In genomic region chr14:46880935-46881334, GRCm38 (mm10) we compare ENCODE assay signal across 8 mouse cellular contexts. TPM values are rescaled to one million over a fixed set of nuclear protein-coding genes. Genes with fewer than 3 reads are reported as not detected.
A peak's percentile ranks its signal among the peaks of the same experiment; 100 is the strongest.
DNase-seq lines count a peak whose midpoint lies in the region; ATAC-seq and TF ChIP-seq lines count a peak whose summit lies in the region.

No protein-coding gene starts in this region.

- no peaks in the 10 kb centered on the region for H3K36me3 ChIP-seq in intestine, embryonic 15.5 days
- H3K36me3 ChIP-seq in limb, embryonic 13.5 days = no peaks in the 10 kb centered on the region

- H3K4me1 ChIP-seq in intestine, embryonic 15.5 days (replicated peaks) = peaks cover 15% of the 10 kb centered on the region
- H3K4me1 ChIP-seq in limb, embryonic 13.5 days = peaks cover 19% of the 10 kb centered on the region
- peaks cover 12% of the 10 kb centered on the region for H3K4me1 ChIP-seq in olfactory bulb, adult 2 months (ENCODE audit: control insufficient read depth, insufficient read depth, low read length)

- no peak for TF ChIP-seq POLR2A in olfactory bulb, adult 2 months (IDR thresholded peaks at IDR 0.05; ENCODE audit: insufficient read depth, low read depth, low read length)

- no peak overlapping the region for H3K4me3 ChIP-seq in intestine, embryonic 15.5 days (replicated peaks)
- peak overlapping the region; percentile 83 for H3K4me3 ChIP-seq in limb, embryonic 13.5 days
- H3K4me3 ChIP-seq in olfactory bulb, adult 2 months (ENCODE audit: insufficient read depth, low read depth, low read length) = no peak overlapping the region

- WGBS in intestine, embryonic 15.5 days = 9% methylated on average over 10 of the region's 10 CpGs
- 4% methylated on average over 10 of the region's 10 CpGs for WGBS in limb, embryonic 13.5 days
- 14% methylated on average over 10 of the region's 10 CpGs for WGBS in olfactory bulb, adult 2 months

- H3K9me3 ChIP-seq in intestine, embryonic 15.5 days = no peaks in the 10 kb centered on the region
- no peaks in the 10 kb centered on the region for H3K9me3 ChIP-seq in limb, embryonic 13.5 days

- peak; percentile 50 for DNase-seq in urinary bladder, postnatal 25 days (ENCODE audit: low spot score)
- no peak for DNase-seq in urinary bladder, postnatal 4 days (ENCODE audit: low spot score in 2 of 2)
- peak; percentile 38 for DNase-seq in cerebellum, adult 11-12 months
- peak; percentile 56 to 58 for DNase-seq in gastrocnemius, adult 8-10 months (ENCODE audit: low spot score in 2 of 2)
- DNase-seq in urinary bladder, postnatal 36 days (ENCODE audit: low spot score in 2 of 2) = peak; percentile 51 to 57

- peak; percentile 61 for TF ChIP-seq CTCF in olfactory bulb, adult 2 months (IDR thresholded peaks at IDR 0.05; ENCODE audit: insufficient read depth, low read depth, low read length)

- no peak for ATAC-seq in intestine, embryonic 15.5 days
- no peak for ATAC-seq in limb, embryonic 13.5 days (ENCODE audit: low FRiP score, low read depth)

- no peak overlapping the region for H3K27ac ChIP-seq in intestine, embryonic 15.5 days
- no peak overlapping the region for H3K27ac ChIP-seq in limb, embryonic 13.5 days
- H3K27ac ChIP-seq in olfactory bulb, adult 2 months (ENCODE audit: insufficient read depth, low read depth, low read length) = no peak overlapping the region

- H3K4me2 ChIP-seq in intestine, embryonic 15.5 days (replicated peaks) = peak overlapping the region; percentile 99; the same call in 1 of the 2 replicates
- peak overlapping the region; percentile 96 for H3K4me2 ChIP-seq in limb, embryonic 13.5 days (replicated peaks)

- no peak overlapping the region for H3K9ac ChIP-seq in intestine, embryonic 15.5 days
- H3K9ac ChIP-seq in limb, embryonic 13.5 days = no peak overlapping the region

- H3K27me3 ChIP-seq in intestine, embryonic 15.5 days (replicated peaks) = no peaks in the 10 kb centered on the region
- H3K27me3 ChIP-seq in limb, embryonic 13.5 days = no peaks in the 10 kb centered on the region

RNA-seq across cellular contexts. Expression of gene Samd4, which starts 1.7 kb away (rescaled TPM):
- 10 to 100 TPM; 47.4 to 69.0 (median 56.6) TPM for total RNA-seq in gastrocnemius, adult 8-10 months (2022)
- polyA plus RNA-seq in intestine, embryonic 15.5 days (2015; fragmentation: Nextera tagmentation; extraction: Ambion mirVana) = 5.2 and 5.4 TPM in 2 replicates
- 13.3 and 14.8 TPM in 2 replicates for polyA plus RNA-seq in limb, embryonic 13.5 days (2015; fragmentation: Nextera tagmentation; extraction: Ambion mirVana)
- not detected in 2 replicates for polyA plus RNA-seq in olfactory bulb, adult 2 months (2012; ENCODE audit: insufficient read depth, insufficient read length, low replicate concordance, missing spikeins)

RNA-seq across cellular contexts. Expression of gene Cgrrf1, which starts 49.0 kb away (rescaled TPM):
- total RNA-seq in gastrocnemius, adult 8-10 months (2022) = 10 to 100 TPM; 50.0 to 57.8 (median 53.9) TPM
- 21.6 and 22.7 TPM in 2 replicates for polyA plus RNA-seq in intestine, embryonic 15.5 days (2015; fragmentation: Nextera tagmentation; extraction: Ambion mirVana)
- 25.1 and 30.2 TPM in 2 replicates for polyA plus RNA-seq in limb, embryonic 13.5 days (2015; fragmentation: Nextera tagmentation; extraction: Ambion mirVana)
- polyA plus RNA-seq in olfactory bulb, adult 2 months (2012; ENCODE audit: insufficient read depth, insufficient read length, low replicate concordance, missing spikeins) = not detected in 2 replicates

RNA-seq across cellular contexts. Expression of gene Gmfb, which starts 58.9 kb away (rescaled TPM):
- total RNA-seq in gastrocnemius, adult 8-10 months (2022) = 10 to 100 TPM; 15.3 to 20.5 (median 19.2) TPM
- polyA plus RNA-seq in intestine, embryonic 15.5 days (2015; fragmentation: Nextera tagmentation; extraction: Ambion mirVana) = 48.7 and 55.4 TPM in 2 replicates
- 76.4 and 82.7 TPM in 2 replicates for polyA plus RNA-seq in limb, embryonic 13.5 days (2015; fragmentation: Nextera tagmentation; extraction: Ambion mirVana)
- polyA plus RNA-seq in olfactory bulb, adult 2 months (2012; ENCODE audit: insufficient read depth, insufficient read length, low replicate concordance, missing spikeins) = 72.9 TPM in 1 of 2 replicates, not detected in the other

Comparison
In these comparisons a context has a peak if more than half of its experiments do, and no peak if none do; other contexts are left out.
1. DNase-seq: peak in urinary bladder, postnatal 25 days (single experiment), cerebellum, adult 11-12 months (single experiment), gastrocnemius, adult 8-10 months (2 of 2) and urinary bladder, postnatal 36 days (2 of 2); none in urinary bladder, postnatal 4 days (0 of 2).
2. RNA of gene Cgrrf1, which starts 49.0 kb away (polyA plus RNA-seq): 25.1 to 30.2 TPM in limb, embryonic 13.5 days and 21.6 to 22.7 TPM in intestine, embryonic 15.5 days; not detected in olfactory bulb, adult 2 months; every median in the first group is over 10 times any median in the second.